Mouse (Mus musculus): ENCODE measurements around the gene Osbpl9. TPM values are rescaled to one million over a fixed set of nuclear protein-coding genes. Genes with fewer than 3 reads are reported as not detected.

Osbpl9 gene
- polyA plus RNA-seq, 1 experiment from 2014 or later = 32.5 TPM

- Histone ChIP-seq H3K9me3 (ENCODE audit: control insufficient read depth) (no peaks in the 10 kb centered on the region), H3K9ac (ENCODE audit: low read depth, low read length) (no peak overlapping the region), H3K4me1 (replicated peaks; ENCODE audit: control insufficient read depth, insufficient read depth, low read length) (no peaks in the 10 kb centered on the region), H3K4me2 (replicated peaks; ENCODE audit: low read depth) (no peak overlapping the region), H3K27me3 (replicated peaks; ENCODE audit: control insufficient read depth, insufficient read depth, low read length) (no peaks in the 10 kb centered on the region), H3K36me3 (ENCODE audit: control insufficient read depth, insufficient read depth) (peaks cover 5% of the 10 kb centered on the region), H3K27ac (ENCODE audit: low read depth, low read length) (no peak overlapping the region), H3K4me3 (ENCODE audit: low read depth, low read length) (no peak overlapping the region)
- 76% methylated on average over 3 of the region's 3 CpGs for WGBS
- no peak for ATAC-seq
- TF ChIP-seq CTCF (IDR thresholded peaks at IDR 0.05; ENCODE audit: low read depth) = no peak
Measured at GRCm38 (mm10) chr4:109106034-109106433, 96.0 kb downstream of the Osbpl9 start.

- Histone ChIP-seq H3K4me2 (replicated peaks; ENCODE audit: low read depth) (no peak overlapping the region), H3K9me3 (ENCODE audit: control insufficient read depth) (no peaks in the 10 kb centered on the region), H3K36me3 (ENCODE audit: control insufficient read depth, insufficient read depth) (peaks cover 5% of the 10 kb centered on the region), H3K4me3 (ENCODE audit: low read depth, low read length) (no peak overlapping the region), H3K9ac (ENCODE audit: low read depth, low read length) (no peak overlapping the region), H3K4me1 (replicated peaks; ENCODE audit: control insufficient read depth, insufficient read depth, low read length) (no peaks in the 10 kb centered on the region), H3K27ac (ENCODE audit: low read depth, low read length) (no peak overlapping the region), H3K27me3 (replicated peaks; ENCODE audit: control insufficient read depth, insufficient read depth, low read length) (no peaks in the 10 kb centered on the region)
- TF ChIP-seq CTCF (IDR thresholded peaks at IDR 0.05; ENCODE audit: low read depth) = no peak
- no peak for ATAC-seq
Measured at GRCm38 (mm10) chr4:109105254-109105653, 96.8 kb downstream of the Osbpl9 start.

- ATAC-seq = no peak
- no peak overlapping the region for H3K9ac ChIP-seq (ENCODE audit: low read depth, low read length)
- H3K27me3 ChIP-seq (replicated peaks; ENCODE audit: control insufficient read depth, insufficient read depth, low read length) = no peaks in the 10 kb centered on the region
- 61% methylated on average over 9 of the region's 9 CpGs for WGBS
- no peak overlapping the region for H3K4me2 ChIP-seq (replicated peaks; ENCODE audit: low read depth)
- H3K4me1 ChIP-seq (replicated peaks; ENCODE audit: control insufficient read depth, insufficient read depth, low read length) = no peaks in the 10 kb centered on the region
- H3K4me3 ChIP-seq (ENCODE audit: low read depth, low read length) = no peak overlapping the region
- TF ChIP-seq CTCF (IDR thresholded peaks at IDR 0.05; ENCODE audit: low read depth) = no peak
- H3K36me3 ChIP-seq (ENCODE audit: control insufficient read depth, insufficient read depth) = peaks cover 8% of the 10 kb centered on the region
- no peak overlapping the region for H3K27ac ChIP-seq (ENCODE audit: low read depth, low read length)
- no peaks in the 10 kb centered on the region for H3K9me3 ChIP-seq (ENCODE audit: control insufficient read depth)
Measured at GRCm38 (mm10) chr4:109103145-109103883, 98.8 kb downstream of the Osbpl9 start.

- Histone ChIP-seq H3K27me3 (replicated peaks; ENCODE audit: control insufficient read depth, insufficient read depth, low read length) (no peaks in the 10 kb centered on the region), H3K4me2 (replicated peaks; ENCODE audit: low read depth) (no peak overlapping the region), H3K27ac (ENCODE audit: low read depth, low read length) (no peak overlapping the region), H3K9ac (ENCODE audit: low read depth, low read length) (no peak overlapping the region), H3K9me3 (ENCODE audit: control insufficient read depth) (no peaks in the 10 kb centered on the region), H3K4me3 (ENCODE audit: low read depth, low read length) (no peak overlapping the region), H3K36me3 (ENCODE audit: control insufficient read depth, insufficient read depth) (peaks cover 8% of the 10 kb centered on the region), H3K4me1 (replicated peaks; ENCODE audit: control insufficient read depth, insufficient read depth, low read length) (no peaks in the 10 kb centered on the region)
- ATAC-seq = no peak
- no peak for TF ChIP-seq CTCF (IDR thresholded peaks at IDR 0.05; ENCODE audit: low read depth)
- WGBS = 87% methylated on average over 5 of the region's 5 CpGs
Measured at GRCm38 (mm10) chr4:109102574-109102973, 99.5 kb downstream of the Osbpl9 start.

- no peak overlapping the region for H3K4me2 ChIP-seq (replicated peaks; ENCODE audit: low read depth)
- no peaks in the 10 kb centered on the region for H3K27me3 ChIP-seq (replicated peaks; ENCODE audit: control insufficient read depth, insufficient read depth, low read length)
- no peaks in the 10 kb centered on the region for H3K4me1 ChIP-seq (replicated peaks; ENCODE audit: control insufficient read depth, insufficient read depth, low read length)
- H3K9ac ChIP-seq (ENCODE audit: low read depth, low read length) = no peak overlapping the region
- no peak for ATAC-seq
- no peaks in the 10 kb centered on the region for H3K9me3 ChIP-seq (ENCODE audit: control insufficient read depth)
- WGBS = 90% methylated on average over 3 of the region's 3 CpGs
- peaks cover 8% of the 10 kb centered on the region for H3K36me3 ChIP-seq (ENCODE audit: control insufficient read depth, insufficient read depth)
- no peak for TF ChIP-seq CTCF (IDR thresholded peaks at IDR 0.05; ENCODE audit: low read depth)
- no peak overlapping the region for H3K4me3 ChIP-seq (ENCODE audit: low read depth, low read length)
- H3K27ac ChIP-seq (ENCODE audit: low read depth, low read length) = no peak overlapping the region
Measured at GRCm38 (mm10) chr4:109098861-109099260, 103.2 kb downstream of the Osbpl9 start.

GRCm38 (mm10) chr4:109094269-109094668 lies 107.8 kb downstream of the Osbpl9 start:
- H3K27me3 ChIP-seq (replicated peaks; ENCODE audit: control insufficient read depth, insufficient read depth, low read length) = no peaks in the 10 kb centered on the region
- no peak for ATAC-seq
- no peak overlapping the region for H3K27ac ChIP-seq (ENCODE audit: low read depth, low read length)
- H3K4me3 ChIP-seq (ENCODE audit: low read depth, low read length) = no peak overlapping the region
- no peak for TF ChIP-seq CTCF (IDR thresholded peaks at IDR 0.05; ENCODE audit: low read depth)
- WGBS = 45% methylated on average over 2 of the region's 2 CpGs
- H3K36me3 ChIP-seq (ENCODE audit: control insufficient read depth, insufficient read depth) = peaks cover under 1% of the 10 kb centered on the region; the same call in 1 of the 2 replicates
- H3K4me1 ChIP-seq (replicated peaks; ENCODE audit: control insufficient read depth, insufficient read depth, low read length) = no peaks in the 10 kb centered on the region
- H3K9me3 ChIP-seq (ENCODE audit: control insufficient read depth) = no peaks in the 10 kb centered on the region
- no peak overlapping the region for H3K4me2 ChIP-seq (replicated peaks; ENCODE audit: low read depth)
- no peak overlapping the region for H3K9ac ChIP-seq (ENCODE audit: low read depth, low read length)

Measured in intestine, postnatal 0 days (tissue).